Mouse (Mus musculus) heart, embryonic 16.5 days (tissue): ENCODE measurements around the gene Fkbp10. TPM values are rescaled to one million over a fixed set of nuclear protein-coding genes. Genes with fewer than 3 reads are reported as not detected.

Experiments
- ATAC-seq: fragments of 200-750 bp; cut with Nextera tagmentation; replicated peaks from 2 replicates; pipeline ENCODE4 v1.8.0; 2017; ENCODE audit warnings: moderate number of reproducible peaks; ENCODE audit not compliant: insufficient read depth, low FRiP score; ENCODE audit errors: extremely low read depth
- H3K27ac ChIP-seq: fragments of 300-500 bp; sonication (generic); 2 replicates; pipeline ENCODE4 v1.5.1; 2014; ENCODE audit warnings: mild to moderate bottlenecking, low read length, control low read depth, moderate library complexity
- H3K27me3 ChIP-seq: fragments of 300-500 bp; sonication (generic); 2 replicates; pipeline ENCODE4 v1.6.1; 2014; ENCODE audit warnings: low read length, mixed read lengths; ENCODE audit not compliant: control insufficient read depth, insufficient read depth
- H3K36me3 ChIP-seq: fragments of 300-500 bp; sonication (generic); 2 replicates; pipeline ENCODE4 v1.6.1; 2014; ENCODE audit not compliant: control insufficient read depth, insufficient read depth
- H3K4me1 ChIP-seq: fragments of 300-500 bp; sonication (generic); 2 replicates; pipeline ENCODE4 v1.6.1; 2014; ENCODE audit warnings: low read length, mixed read lengths; ENCODE audit not compliant: control insufficient read depth, insufficient read depth
- H3K4me2 ChIP-seq: fragments of 300-500 bp; sonication (generic); 2 replicates; pipeline ENCODE4 v1.6.1; 2014; ENCODE audit warnings: low read depth, mild to moderate bottlenecking, control low read depth, low read length
- H3K4me3 ChIP-seq: fragments of 300-500 bp; sonication (generic); 2 replicates; pipeline ENCODE4 v1.5.1; 2014; ENCODE audit warnings: mild to moderate bottlenecking, control low read depth, low read length
- H3K9ac ChIP-seq: fragments of 300-500 bp; sonication (generic); 2 replicates; pipeline ENCODE4 v1.6.1; 2014; ENCODE audit warnings: low read length, control low read depth
- H3K9me3 ChIP-seq: fragments of 300-500 bp; sonication (generic); replicated peaks from 2 replicates; pipeline ENCODE4 v1.6.1; 2016; ENCODE audit warnings: low read length; ENCODE audit not compliant: control insufficient read depth
- WGBS: fragments of 180-500 bp; shearing (Covaris S2); extraction: QIAGEN DNeasy Blood & Tissue Kit; methylation state at CpG from one replicate; pipeline ENCODE4 v1.1.7; 2014; 5-methylcytosine and 5-hydroxymethylcytosine counted together
- polyA plus RNA-seq: library from polyadenylated mRNA; unstranded; fragments of >200 nt; fragmentation: Nextera tagmentation; extraction: Ambion mirVana; gene quantifications from 2 replicates; pipeline ENCODE4 v1.2.1, GENCODE M21; 2015

Gene Fkbp10
- polyA plus RNA-seq, 1 experiment from 2014 or later, result 89.4 TPM

GRCm38 (mm10) chr11:100414021-100414913 is 1.2 kb upstream of the Fkbp10 start, which contains the start of gene P3h4:
Gene P3h4 (minus strand): TSS chr11:100414836.
- Histone ChIP-seq H3K4me3 (peak within 1 kb of the TSS; percentile 60), H3K4me2 (peak within 1 kb of the TSS; percentile 87), H3K9ac (peak within 1 kb of the TSS; percentile 74), H3K36me3 (peaks cover 3% of the 10 kb centered on the region), H3K9me3 (no peaks in the 10 kb centered on the region), H3K27me3 (no peaks in the 10 kb centered on the region), H3K27ac (peak within 1 kb of the TSS; percentile 95), H3K4me1 (peaks cover 26% of the 10 kb centered on the region)
- WGBS, result 1% methylated on average over 93 of the region's 93 CpGs
- peak; percentile 92 for ATAC-seq

GRCm38 (mm10) chr11:100421537-100421936 is 6.0 kb downstream of the Fkbp10 start:
- no peaks in the 10 kb centered on the region for H3K9me3 ChIP-seq
- no peak overlapping the region for H3K4me2 ChIP-seq
- peaks cover under 1% of the 10 kb centered on the region for H3K4me1 ChIP-seq
- H3K36me3 ChIP-seq, result peaks cover 22% of the 10 kb centered on the region
- no peak overlapping the region for H3K4me3 ChIP-seq
- ATAC-seq, result no peak
- no peak overlapping the region for H3K27ac ChIP-seq
- H3K27me3 ChIP-seq, result no peaks in the 10 kb centered on the region
- 70% methylated on average over 8 of the region's 8 CpGs for WGBS
- H3K9ac ChIP-seq, result no peak overlapping the region

GRCm38 (mm10) chr11:100423836-100424235 is 8.3 kb downstream of the Fkbp10 start:
- WGBS, result 87% methylated on average over 7 of the region's 7 CpGs

GRCm38 (mm10) chr11:100425851-100426250 is 10.4 kb downstream of the Fkbp10 start:
- Histone ChIP-seq H3K9me3 (no peaks in the 10 kb centered on the region), H3K4me1 (peaks cover 25% of the 10 kb centered on the region), H3K36me3 (peaks cover 19% of the 10 kb centered on the region), H3K27me3 (no peaks in the 10 kb centered on the region), H3K4me3 (no peak overlapping the region), H3K4me2 (no peak overlapping the region), H3K27ac (no peak overlapping the region), H3K9ac (no peak overlapping the region)
- peak; percentile 20; the same call in 1 of the 2 replicates for ATAC-seq
- 28% methylated on average over 7 of the region's 7 CpGs for WGBS

More at GRCm38 (mm10) chr11:100423836-100424235, 8.3 kb downstream of the Fkbp10 start:
- H3K36me3 ChIP-seq, result peaks cover 22% of the 10 kb centered on the region
- no peaks in the 10 kb centered on the region for H3K27me3 ChIP-seq
- no peak for ATAC-seq
- H3K4me2 ChIP-seq, result no peak overlapping the region
- no peaks in the 10 kb centered on the region for H3K9me3 ChIP-seq
- no peak overlapping the region for H3K4me3 ChIP-seq
- no peak overlapping the region for H3K9ac ChIP-seq
- peaks cover 5% of the 10 kb centered on the region for H3K4me1 ChIP-seq
- no peak overlapping the region for H3K27ac ChIP-seq

GRCm38 (mm10) chr11:100426820-100427219 is 11.3 kb downstream of the Fkbp10 start:
- Histone ChIP-seq H3K27ac (no peak overlapping the region), H3K9ac (no peak overlapping the region), H3K4me1 (peaks cover 28% of the 10 kb centered on the region), H3K36me3 (peaks cover 19% of the 10 kb centered on the region), H3K27me3 (no peaks in the 10 kb centered on the region), H3K4me3 (no peak overlapping the region), H3K4me2 (no peak overlapping the region), H3K9me3 (no peaks in the 10 kb centered on the region)
- WGBS, result 77% methylated on average over 3 of the region's 3 CpGs
- no peak for ATAC-seq

- no peak overlapping the region for H3K9ac ChIP-seq
- WGBS, result 22% methylated on average over 9 of the region's 9 CpGs
- peaks cover 10% of the 10 kb centered on the region for H3K36me3 ChIP-seq
- H3K9me3 ChIP-seq, result no peaks in the 10 kb centered on the region
- ATAC-seq, result peak; percentile 73
- H3K27me3 ChIP-seq, result no peaks in the 10 kb centered on the region
- H3K4me1 ChIP-seq, result peaks cover 31% of the 10 kb centered on the region
- peak overlapping the region; percentile 84 for H3K27ac ChIP-seq
- H3K4me3 ChIP-seq, result no peak overlapping the region
- H3K4me2 ChIP-seq, result no peak overlapping the region
Measured at GRCm38 (mm10) chr11:100428612-100429199, 13.2 kb downstream of the Fkbp10 start.

- Histone ChIP-seq H3K4me2 (no peak overlapping the region), H3K27me3 (no peaks in the 10 kb centered on the region), H3K4me3 (no peak overlapping the region), H3K27ac (peak overlapping the region; percentile 84), H3K9ac (peak overlapping the region; percentile 7; the same call in 1 of the 2 replicates), H3K4me1 (peaks cover 31% of the 10 kb centered on the region), H3K9me3 (no peaks in the 10 kb centered on the region), H3K36me3 (0 out of 2 replicates have a peak, but pooled peaks cover 3% of the 10 kb centered on the region)
- 51% methylated on average over 7 of the region's 7 CpGs for WGBS
- ATAC-seq, result peak; percentile 33
Measured at GRCm38 (mm10) chr11:100430052-100430451, 14.6 kb downstream of the Fkbp10 start.

GRCm38 (mm10) chr11:100432002-100432401 is 16.5 kb downstream of the Fkbp10 start:
- no peak overlapping the region for H3K4me2 ChIP-seq
- H3K4me1 ChIP-seq, result peaks cover 31% of the 10 kb centered on the region
- WGBS, result 77% methylated on average over 5 of the region's 5 CpGs
- no peaks in the 10 kb centered on the region for H3K9me3 ChIP-seq
- H3K9ac ChIP-seq, result no peak overlapping the region
- peaks cover 11% of the 10 kb centered on the region; the same call in 1 of the 2 replicates for H3K36me3 ChIP-seq
- no peak overlapping the region for H3K27ac ChIP-seq
- H3K27me3 ChIP-seq, result no peaks in the 10 kb centered on the region
- no peak for ATAC-seq
- H3K4me3 ChIP-seq, result no peak overlapping the region
